Mouse (Mus musculus): ENCODE data around the gene Ifi213.
"Not testable (repeated sequence)": the region's sequence is repeated elsewhere in the genome, so short reads cannot be mapped to it uniquely, and the experiment has no call there.

Gene Ifi213

DNA sequence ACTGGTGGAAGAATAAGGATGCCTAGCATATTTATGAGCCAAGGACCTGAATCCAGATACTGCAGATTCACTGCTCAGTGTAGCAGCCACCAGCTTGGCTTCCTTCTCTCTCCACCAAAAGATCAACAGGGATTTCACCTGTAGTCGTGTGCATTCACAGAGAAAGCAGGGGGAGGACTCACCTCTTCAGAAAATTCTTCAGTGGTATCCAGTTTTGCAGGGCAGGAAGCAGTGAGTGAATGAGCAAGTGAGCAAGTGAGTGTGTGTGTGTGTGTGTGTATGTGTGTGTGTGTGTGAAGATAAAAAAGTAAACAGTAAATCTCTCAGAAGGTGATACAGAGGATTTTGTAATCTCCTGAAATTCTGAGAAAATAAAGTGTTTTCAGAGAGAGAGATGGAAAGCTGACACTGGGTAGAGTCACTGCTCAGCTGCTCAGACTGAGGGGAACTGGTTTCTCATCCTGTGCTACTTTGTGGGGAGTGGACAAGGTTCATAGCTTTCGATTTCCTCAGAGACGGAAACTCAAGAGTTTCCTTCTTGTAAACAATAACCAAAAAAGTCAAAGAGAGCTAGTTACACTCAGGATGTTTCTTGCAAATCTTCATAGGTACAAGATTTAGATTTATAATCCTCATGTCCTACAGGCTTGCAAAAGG, at the start of gene Ifi213:
Ifi213 (minus strand) TSS at position 437 of the 657 bp plus-strand sequence.
- DNase-seq (ENCODE audit: low read depth, low spot score): not testable (repeated sequence)

- no peak for DNase-seq (ENCODE audit: low read depth, low spot score)
Measured at GRCm38 (mm10) chr1:173645393-173645792, 46.3 kb upstream of the Ifi213 start.

DNA sequence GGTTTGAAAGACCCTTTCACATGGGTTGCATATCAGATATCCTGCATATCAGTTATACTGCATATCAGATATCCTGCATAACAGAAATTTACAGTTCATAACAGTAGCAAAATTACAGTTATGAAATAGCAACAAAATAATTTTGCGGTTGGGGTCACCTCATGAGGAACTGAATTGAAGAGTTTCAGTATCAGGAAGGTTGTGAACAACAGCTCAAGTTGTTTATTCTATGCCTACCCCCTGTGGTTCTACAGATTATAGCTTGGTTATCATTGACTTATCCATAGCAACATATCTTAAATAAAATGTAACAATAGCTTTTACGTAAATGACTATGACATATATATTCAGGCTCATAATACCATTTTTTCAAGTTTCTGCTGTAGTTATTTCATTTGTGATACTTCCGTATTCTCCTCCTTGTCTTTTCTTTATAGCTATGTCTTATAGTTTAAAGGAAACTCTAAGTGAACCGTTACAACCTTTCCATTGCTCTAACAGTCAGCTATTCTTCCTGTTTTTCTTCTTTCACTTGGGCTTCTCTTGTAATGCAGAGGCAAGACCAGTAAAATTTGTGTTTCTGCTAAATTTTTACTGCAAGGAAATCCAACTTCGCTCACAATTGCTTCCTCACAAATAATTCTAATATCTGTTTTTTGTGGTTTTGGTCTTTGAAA, 35.0 kb upstream of the Ifi213 start:
- no peak for DNase-seq (ENCODE audit: low read depth, low spot score)

DNA sequence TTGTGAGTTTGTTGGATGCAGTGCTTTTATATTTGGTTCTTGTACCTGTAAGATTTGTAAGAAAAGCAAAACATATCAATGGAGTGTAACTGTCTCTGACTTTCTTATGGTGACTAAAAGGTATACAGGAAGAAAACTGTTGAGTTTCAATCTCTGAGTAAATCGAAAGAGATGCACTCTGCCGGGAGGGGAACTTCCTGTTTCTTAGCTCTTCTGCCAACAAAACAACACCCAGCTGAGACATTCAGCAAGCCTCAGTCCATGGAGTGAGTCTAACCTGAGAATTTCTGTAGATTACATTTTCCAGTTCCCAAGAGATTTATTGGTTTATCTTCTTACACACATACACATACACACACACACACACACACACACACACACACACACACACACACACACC, 31.5 kb upstream of the Ifi213 start, which contains the start of gene Ifi209:
Ifi209 (plus strand) TSS at position 296 of the 400 bp plus-strand sequence.
- DNase-seq (ENCODE audit: low read depth, low spot score): not testable (repeated sequence)

DNA sequence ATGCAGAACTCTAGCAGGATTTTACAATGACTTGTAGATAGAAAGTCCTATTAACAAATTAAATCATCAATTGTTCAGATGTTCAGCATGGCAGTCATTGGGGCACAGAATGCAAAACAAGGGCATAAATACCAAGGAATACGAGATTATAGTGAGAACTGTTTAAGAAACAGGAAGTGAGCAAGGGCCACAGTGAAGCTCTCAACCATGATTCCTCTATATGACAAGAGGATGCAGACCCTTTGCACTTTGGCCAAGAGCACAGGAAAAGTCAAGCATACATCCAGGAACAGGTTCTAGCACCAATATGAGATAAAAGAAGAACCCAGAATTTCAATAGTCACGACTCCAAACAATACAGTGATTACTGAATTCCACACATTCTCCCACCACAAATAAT, 27.6 kb upstream of the Ifi213 start:
- DNase-seq (ENCODE audit: low read depth, low spot score): no peak

DNA sequence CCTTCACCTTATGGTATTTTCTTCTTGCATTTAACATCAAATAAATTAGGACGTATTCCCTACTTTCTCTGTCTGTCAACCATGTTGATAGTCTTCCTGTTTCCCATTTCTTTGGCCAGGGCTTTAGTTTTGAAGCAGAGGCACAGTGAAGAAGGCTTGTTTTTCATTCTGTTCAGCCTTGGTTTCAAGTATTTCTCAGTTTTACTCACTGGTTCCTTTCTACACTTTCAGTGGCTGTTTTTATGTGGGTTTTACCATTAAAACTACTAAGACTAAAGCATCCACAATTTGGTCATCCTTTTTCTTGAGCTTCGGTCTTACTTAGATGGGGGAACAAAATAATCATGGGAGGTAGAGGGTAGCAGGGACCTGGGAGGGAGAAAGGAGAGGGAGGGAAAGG, 25.0 kb upstream of the Ifi213 start:
- no peak for DNase-seq (ENCODE audit: low read depth, low spot score)

DNA sequence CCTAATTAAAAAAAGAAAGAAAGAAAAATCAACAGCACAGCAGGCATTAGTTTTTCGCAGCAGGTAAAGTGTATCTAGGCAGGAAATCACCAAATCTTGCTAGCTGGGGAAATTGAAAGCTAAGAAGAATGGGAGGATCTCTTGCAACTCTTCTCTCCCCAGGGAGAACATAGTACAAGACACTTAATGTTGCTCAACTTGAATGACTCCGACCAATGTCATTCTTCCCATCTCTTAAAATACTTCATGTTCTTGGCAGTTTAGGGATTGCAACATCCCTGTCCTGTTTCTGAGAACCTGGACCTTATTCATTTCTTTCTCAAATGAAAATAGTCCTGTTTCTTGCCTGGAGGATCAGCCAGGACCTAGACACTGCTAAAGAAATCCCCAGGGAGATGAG, 23.1 kb upstream of the Ifi213 start:
- not testable (repeated sequence) for DNase-seq (ENCODE audit: low read depth, low spot score)

GRCm38 (mm10) chr1:173610291-173610690, 11.2 kb upstream of the Ifi213 start:
- not testable (repeated sequence) for DNase-seq (ENCODE audit: low read depth, low spot score)

- DNase-seq (ENCODE audit: low read depth, low spot score): not testable (repeated sequence)
Measured at GRCm38 (mm10) chr1:173589698-173590097, 9.4 kb downstream of the Ifi213 start.

GRCm38 (mm10) chr1:173579921-173580585, 19.0 kb downstream of the Ifi213 start:
- no peak for DNase-seq (ENCODE audit: low read depth, low spot score)

DNA sequence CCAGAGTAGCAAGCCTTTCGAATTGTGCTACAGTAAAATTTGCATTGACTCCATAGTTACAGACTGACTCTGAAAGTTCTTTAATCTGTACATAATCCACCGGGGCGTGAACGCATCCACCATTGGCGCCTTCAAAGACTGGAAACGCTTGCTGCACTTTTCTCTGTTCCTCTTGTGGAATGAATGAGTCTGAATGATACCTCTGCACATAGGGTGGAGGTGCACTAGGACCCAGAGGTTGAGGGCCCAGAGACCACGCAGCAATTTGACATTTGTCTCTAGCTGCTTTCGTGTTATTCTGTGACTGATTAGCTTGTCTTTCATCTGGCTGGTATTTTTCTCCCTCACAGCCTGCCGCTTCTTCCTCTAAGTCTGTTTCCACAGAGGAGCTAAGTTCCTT, 20.0 kb downstream of the Ifi213 start:
- DNase-seq (ENCODE audit: low read depth, low spot score): no peak

GRCm38 (mm10) chr1:173550491-173551050, 48.5 kb downstream of the Ifi213 start:
- DNase-seq (ENCODE audit: low read depth, low spot score): not testable (repeated sequence)

- not testable (repeated sequence) for DNase-seq (ENCODE audit: low read depth, low spot score)
Measured at GRCm38 (mm10) chr1:173548798-173549197, 50.3 kb downstream of the Ifi213 start.

DNA sequence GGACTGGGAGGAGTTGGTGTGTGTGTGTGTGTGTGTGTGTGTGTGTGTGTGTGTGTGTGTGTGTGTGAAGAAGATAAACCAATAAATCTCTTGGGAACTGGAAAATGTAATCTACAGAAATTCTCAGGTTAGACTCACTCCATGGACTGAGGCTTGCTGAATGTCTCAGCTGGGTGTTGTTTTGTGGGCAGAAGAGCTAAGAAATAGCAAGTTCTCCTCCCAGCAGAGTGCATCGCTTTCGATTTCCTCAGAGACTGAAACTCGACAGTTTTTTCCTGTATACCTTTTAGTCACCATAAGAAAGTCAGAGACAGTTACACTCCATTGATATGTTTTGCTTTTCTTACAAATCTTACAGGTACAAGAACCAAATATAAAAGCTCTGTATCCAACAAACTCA, 63.3 kb downstream of the Ifi213 start, which contains the start of gene Ifi214:
Ifi214 (minus strand) TSS at position 167 of the 400 bp plus-strand sequence.
- not testable (repeated sequence) for DNase-seq (ENCODE audit: low read depth, low spot score)

GRCm38 (mm10) chr1:173521452-173521851, 77.6 kb downstream of the Ifi213 start:
- DNase-seq (ENCODE audit: low read depth, low spot score): no peak

All from embryo, embryonic 11.5 days (tissue).